Mouse (Mus musculus) T-helper 17 cell (primary cell): ENCODE data around the gene Tanc2.

Experiments used
- in situ Hi-C, 2 experiments: fragments of 300-600 bp; cut with MboI, MseI; formaldehyde crosslinking; loops; 1 replicate in 1 of 2; 2 replicates in 1 of 2; pipeline ENCODE4 v1.15.1; 2025; ENCODE audit warnings: high pct_unique_total_duplicates in 2 of 2

Tanc2 gene

GRCm38 (mm10) chr11:105643995-105644394, 54.2 kb downstream of the Tanc2 start:
- in situ Hi-C loops: no loop called here

GRCm38 (mm10) chr11:105648026-105648425, 58.2 kb downstream of the Tanc2 start:
- in situ Hi-C loops: loop anchor here in 1 of 2 experiments (5.0 kb wide), 1 partner anchor 264 kb away; no protein-coding TSS in a partner anchor

GRCm38 (mm10) chr11:105654616-105655015, 64.8 kb downstream of the Tanc2 start:
- in situ Hi-C loops: no loop called here

- in situ Hi-C loops: no loop called here
These were observed 65.5 kb downstream of the Tanc2 start for GRCm38 (mm10) chr11:105655335-105655734.

GRCm38 (mm10) chr11:105667879-105668278, 78.1 kb downstream of the Tanc2 start:
- in situ Hi-C loops: no loop called here

- in situ Hi-C loops: no loop called here
These were observed 89.2 kb downstream of the Tanc2 start for GRCm38 (mm10) chr11:105678996-105679395.

- in situ Hi-C loops: no loop called here
These were observed 95.0 kb downstream of the Tanc2 start for GRCm38 (mm10) chr11:105684747-105685146.

GRCm38 (mm10) chr11:105700528-105700927, 110.7 kb downstream of the Tanc2 start:
- in situ Hi-C loops: no loop called here

GRCm38 (mm10) chr11:105719660-105720059, 129.9 kb downstream of the Tanc2 start:
- in situ Hi-C loops: no loop called here

- in situ Hi-C loops: no loop called here
These were observed 141.8 kb downstream of the Tanc2 start for GRCm38 (mm10) chr11:105731541-105731940.

GRCm38 (mm10) chr11:105731989-105732531, 142.3 kb downstream of the Tanc2 start:
- in situ Hi-C loops: no loop called here

GRCm38 (mm10) chr11:105743171-105743570, 153.4 kb downstream of the Tanc2 start:
- in situ Hi-C loops: no loop called here

GRCm38 (mm10) chr11:105749297-105750071, 159.7 kb downstream of the Tanc2 start:
- in situ Hi-C loops: no loop called here

GRCm38 (mm10) chr11:105758561-105759203, 168.9 kb downstream of the Tanc2 start:
- in situ Hi-C loops: no loop called here

GRCm38 (mm10) chr11:105759413-105759812, 169.6 kb downstream of the Tanc2 start:
- in situ Hi-C loops: no loop called here

- in situ Hi-C loops: no loop called here
These were observed 170.6 kb downstream of the Tanc2 start for GRCm38 (mm10) chr11:105760346-105760745.

- in situ Hi-C loops: no loop called here
These were observed 188.0 kb downstream of the Tanc2 start for GRCm38 (mm10) chr11:105777802-105778201.

- in situ Hi-C loops: loop anchor here in 1 of 2 experiments (10.0 kb wide), 1 partner anchor 1792 kb away; no protein-coding TSS in a partner anchor
These were observed 202.7 kb downstream of the Tanc2 start for GRCm38 (mm10) chr11:105792501-105792900.

- in situ Hi-C loops: no loop called here
These were observed 213.9 kb downstream of the Tanc2 start for GRCm38 (mm10) chr11:105803686-105804085.

- in situ Hi-C loops: no loop called here
These were observed 215.0 kb downstream of the Tanc2 start for GRCm38 (mm10) chr11:105804776-105805175.

GRCm38 (mm10) chr11:105807103-105807502, 217.3 kb downstream of the Tanc2 start:
- in situ Hi-C loops: no loop called here

GRCm38 (mm10) chr11:105823246-105823645, 233.5 kb downstream of the Tanc2 start:
- in situ Hi-C loops: no loop called here

GRCm38 (mm10) chr11:105823759-105824158, 234.0 kb downstream of the Tanc2 start:
- in situ Hi-C loops: no loop called here
